Mouse (Mus musculus): ENCODE results near the gene Plekhg3.

The Plekhg3 gene

GRCm38 (mm10) chr12:76530580-76531139 is at the start of gene Plekhg3:
TSS of gene Plekhg3 (plus strand) at chr12:76530891.
- DNase-seq (ENCODE audit: low read depth): no peak

DNA sequence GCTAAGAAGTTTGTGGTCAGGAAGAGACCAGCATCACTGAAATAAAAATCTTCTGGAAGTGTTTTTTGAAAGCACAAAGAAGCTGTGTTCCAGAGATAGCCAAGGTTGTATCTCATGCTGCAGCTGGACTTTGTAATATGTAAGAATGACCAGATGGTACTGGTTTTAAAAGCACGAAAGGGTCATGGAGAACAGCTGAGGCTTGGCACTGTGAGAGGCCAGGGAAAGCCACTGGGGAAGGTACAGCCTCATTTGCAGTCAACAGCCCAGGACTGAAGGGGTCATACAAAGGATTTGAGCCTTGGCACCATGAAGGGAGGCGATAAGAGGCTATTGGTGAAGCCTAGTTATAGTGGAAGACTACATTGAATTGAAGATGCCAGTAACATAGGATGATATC is 48.2 kb upstream of the Plekhg3 start:
- no peak for DNase-seq (ENCODE audit: low read depth)

DNA sequence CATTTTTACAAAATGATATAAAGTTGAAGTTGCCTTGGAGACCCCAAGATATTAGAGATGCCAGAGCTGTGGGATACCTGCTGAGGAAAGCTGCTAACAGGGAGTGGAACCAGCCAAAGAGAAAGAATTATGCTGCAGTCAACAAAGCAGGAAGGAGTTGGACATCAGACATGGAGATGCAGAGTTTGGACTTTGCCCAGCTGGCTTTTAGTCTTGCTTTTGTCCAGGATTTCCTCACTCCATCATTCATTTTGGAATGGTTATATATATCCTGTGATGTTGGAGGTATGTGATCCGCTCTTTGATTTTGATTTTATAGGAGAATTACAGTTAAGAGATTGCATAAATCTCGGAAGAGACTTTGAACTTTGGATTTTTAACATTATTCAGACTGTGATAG is 47.7 kb upstream of the Plekhg3 start:
- no peak for DNase-seq (ENCODE audit: low read depth)

DNA sequence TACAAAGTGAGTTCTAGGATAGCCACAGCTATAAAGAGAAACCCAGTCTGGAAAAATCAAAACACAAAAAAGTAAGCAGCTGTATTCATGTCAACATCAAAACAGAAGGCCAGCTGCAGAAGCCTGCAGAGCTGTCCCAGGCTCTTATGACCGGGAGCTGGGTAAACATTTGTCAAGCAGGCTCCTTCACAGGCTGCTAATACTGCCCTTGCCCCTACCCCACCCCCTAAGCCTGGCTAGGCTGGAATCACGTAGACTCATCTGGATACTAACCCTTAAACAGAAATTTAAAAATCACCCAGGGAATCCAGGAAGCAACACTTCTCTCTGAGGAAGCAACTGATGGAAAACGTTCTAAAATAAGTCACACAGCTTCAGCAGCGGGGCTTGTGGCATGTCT is 45.8 kb upstream of the Plekhg3 start:
- no peak for DNase-seq (ENCODE audit: low read depth)

DNA sequence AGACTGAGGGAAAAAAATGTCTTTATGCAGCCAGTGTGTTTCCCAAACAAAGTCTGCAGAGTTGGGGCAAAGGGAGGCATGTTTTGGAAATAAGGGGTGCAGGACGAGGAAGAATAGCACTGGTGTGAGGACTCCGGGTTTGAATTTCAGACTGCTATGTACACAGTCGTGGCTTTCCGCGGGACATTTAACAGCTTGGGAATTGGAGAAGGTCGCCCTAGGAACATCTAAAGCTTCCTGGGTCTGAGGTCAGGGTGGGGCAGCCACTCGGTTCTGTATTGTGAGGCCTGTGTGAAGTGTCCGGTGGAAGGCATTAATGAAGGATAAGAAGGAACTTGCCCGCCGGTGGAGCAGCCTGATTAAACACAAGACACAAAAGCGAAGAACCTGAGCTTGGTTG is 45.3 kb upstream of the Plekhg3 start:
- DNase-seq (ENCODE audit: low read depth): no peak

- DNase-seq (ENCODE audit: low read depth): no peak
Measured at GRCm38 (mm10) chr12:76486943-76487342, 43.7 kb upstream of the Plekhg3 start.

GRCm38 (mm10) chr12:76490798-76491197 is 39.9 kb upstream of the Plekhg3 start:
- DNase-seq (ENCODE audit: low read depth): no peak

DNA sequence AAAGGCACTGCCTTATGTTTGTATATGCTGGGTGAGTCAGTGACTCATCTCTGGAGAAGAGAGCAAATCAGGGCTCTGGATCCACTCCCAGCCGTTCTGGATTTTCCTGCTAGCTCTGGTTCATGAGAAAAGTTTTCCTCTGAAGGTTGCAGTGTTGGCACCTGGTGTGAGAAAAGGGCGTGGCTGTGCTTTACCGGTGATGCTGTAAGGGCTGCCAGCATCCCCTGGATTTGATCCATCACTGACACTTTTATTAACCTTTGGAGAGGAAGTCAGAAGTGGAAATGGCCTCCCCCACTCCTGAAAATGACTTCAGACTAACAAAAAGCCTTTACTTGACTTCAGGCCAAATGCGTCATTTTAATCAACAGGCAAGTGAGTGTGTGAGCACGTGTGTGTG is 37.2 kb upstream of the Plekhg3 start:
- DNase-seq (ENCODE audit: low read depth): no peak

DNA sequence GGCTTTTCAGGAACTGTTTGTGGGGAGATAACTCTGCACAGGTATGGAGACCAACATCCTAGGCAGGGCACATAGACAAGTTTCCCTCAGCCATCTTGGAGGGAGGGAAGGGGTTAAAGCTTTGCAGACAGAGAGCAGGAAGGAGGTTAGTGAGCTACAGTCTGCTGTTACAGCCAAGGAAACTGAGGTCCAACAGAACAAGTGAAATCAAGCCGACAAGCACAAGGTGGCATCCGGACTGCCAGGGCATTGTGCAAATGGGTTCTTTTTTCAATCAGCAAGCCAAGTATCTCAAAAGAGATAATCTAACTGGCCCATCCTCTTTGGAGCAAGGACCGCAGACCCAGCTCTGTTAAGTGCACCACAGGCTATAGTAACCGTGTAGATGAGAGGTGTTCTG is 35.3 kb upstream of the Plekhg3 start:
- no peak for DNase-seq (ENCODE audit: low read depth)

- DNase-seq (ENCODE audit: low read depth): peak; percentile 61
Measured at GRCm38 (mm10) chr12:76496324-76496723, 34.4 kb upstream of the Plekhg3 start.

DNA sequence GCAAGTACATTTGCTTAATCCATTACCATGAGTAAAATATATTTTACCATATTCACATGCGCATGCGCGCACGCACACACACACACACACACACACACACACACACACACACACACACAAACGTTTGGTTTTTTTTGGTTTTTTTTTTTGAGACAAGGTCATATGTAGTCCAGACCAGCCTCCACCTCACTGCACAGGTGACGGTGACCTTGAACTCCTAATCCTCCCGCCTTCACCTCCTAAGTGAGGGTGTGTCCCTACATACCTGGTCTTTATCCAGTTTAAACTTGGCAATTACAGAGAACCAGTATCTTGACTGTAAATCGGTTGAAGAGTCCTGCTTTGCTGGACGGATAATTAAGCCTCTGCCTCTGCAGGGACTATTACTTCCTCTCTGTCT is 31.4 kb upstream of the Plekhg3 start:
- no peak for DNase-seq (ENCODE audit: low read depth)

- DNase-seq (ENCODE audit: low read depth): no peak
Measured at GRCm38 (mm10) chr12:76500055-76500454, 30.6 kb upstream of the Plekhg3 start.

- DNase-seq (ENCODE audit: low read depth): no peak
Measured at GRCm38 (mm10) chr12:76500896-76501295, 29.8 kb upstream of the Plekhg3 start.

DNA sequence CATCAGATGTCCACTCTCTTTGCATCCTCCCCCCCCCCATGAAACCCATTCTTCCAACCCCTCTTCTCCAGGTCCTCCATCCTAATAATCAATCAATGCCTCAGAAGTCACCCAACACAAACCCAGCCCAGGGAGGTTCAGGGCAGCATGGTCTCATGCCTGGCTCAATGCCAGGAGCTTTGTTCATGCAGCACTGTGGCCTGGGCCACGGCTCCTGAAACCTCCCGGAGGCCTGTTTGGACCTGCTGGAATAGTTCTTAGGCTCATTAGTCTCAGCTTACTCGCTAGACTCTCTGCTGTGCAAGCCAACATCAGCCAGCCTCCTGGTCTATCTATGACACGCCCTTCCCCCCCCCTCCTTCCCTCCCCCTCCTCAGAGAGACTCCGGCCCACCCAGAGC is 27.7 kb upstream of the Plekhg3 start:
- no peak for DNase-seq (ENCODE audit: low read depth)

DNA sequence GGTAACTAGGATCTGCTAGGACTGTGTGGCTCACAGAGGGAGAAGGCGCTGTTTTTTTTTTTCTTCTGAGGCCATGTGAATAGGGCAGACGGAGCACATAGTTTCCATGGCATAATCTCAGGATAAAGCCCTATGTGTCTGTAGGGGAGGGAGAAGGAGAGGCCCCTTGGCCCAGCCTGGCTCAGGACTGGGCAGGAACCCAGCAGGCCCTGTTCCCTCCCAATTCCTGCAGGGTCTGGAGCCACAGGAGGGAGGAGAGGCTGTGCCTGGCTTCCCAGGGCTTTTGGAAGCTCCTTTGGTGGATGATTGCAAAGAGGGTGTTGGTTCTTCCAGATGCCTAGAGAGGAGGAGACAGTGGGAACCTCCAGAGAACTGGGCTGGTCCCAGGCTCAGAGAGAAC is 24.2 kb upstream of the Plekhg3 start:
- DNase-seq (ENCODE audit: low read depth): no peak

DNA sequence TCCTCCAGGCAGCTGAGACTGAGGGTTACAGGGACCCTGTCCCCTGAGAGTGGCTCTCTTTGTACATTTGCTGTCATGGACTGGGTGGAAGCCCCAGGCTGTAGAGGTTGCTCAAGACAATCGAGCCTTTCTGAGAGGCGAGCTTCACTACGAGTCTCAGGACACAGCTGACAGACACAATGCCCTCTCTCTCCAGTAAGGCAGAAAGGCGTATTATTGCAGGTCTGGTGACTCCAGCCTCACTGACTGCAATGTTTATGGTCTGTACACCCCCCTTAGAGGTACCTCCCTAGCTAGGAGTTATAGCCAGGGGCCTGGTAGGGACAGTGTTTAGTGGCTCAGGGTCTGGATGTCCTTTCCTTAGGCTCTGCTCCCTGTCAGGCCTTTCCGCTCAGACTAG is 22.9 kb upstream of the Plekhg3 start:
- DNase-seq (ENCODE audit: low read depth): no peak

- no peak for DNase-seq (ENCODE audit: low read depth)
Measured at GRCm38 (mm10) chr12:76508909-76509440, 21.7 kb upstream of the Plekhg3 start.

GRCm38 (mm10) chr12:76512731-76513130 is 18.0 kb upstream of the Plekhg3 start:
- DNase-seq (ENCODE audit: low read depth): no peak

- DNase-seq (ENCODE audit: low read depth): no peak
Measured at GRCm38 (mm10) chr12:76514842-76515241, 15.8 kb upstream of the Plekhg3 start.

DNA sequence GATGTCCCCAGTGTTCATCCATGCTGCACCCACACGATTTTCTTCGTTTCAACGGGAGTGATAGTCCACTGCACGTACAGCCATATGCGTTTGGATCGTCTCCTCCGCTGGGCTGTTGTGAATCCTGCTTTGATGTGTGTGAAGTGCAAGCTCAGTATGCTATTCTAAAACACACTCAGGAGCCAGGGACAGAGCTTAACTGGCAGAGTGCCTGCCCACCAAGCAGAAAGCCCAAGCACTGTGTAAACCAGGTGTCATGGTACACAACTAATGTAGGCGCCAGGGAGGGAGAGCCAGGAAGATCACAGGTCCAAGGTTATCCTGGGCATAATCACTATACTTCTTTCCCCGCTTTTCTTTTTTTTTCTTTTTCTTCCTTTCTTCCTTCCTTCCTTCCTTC is 12.7 kb upstream of the Plekhg3 start:
- DNase-seq (ENCODE audit: low read depth): no peak

- DNase-seq (ENCODE audit: low read depth): no peak
Measured at GRCm38 (mm10) chr12:76518909-76519842, 11.5 kb upstream of the Plekhg3 start.

DNA sequence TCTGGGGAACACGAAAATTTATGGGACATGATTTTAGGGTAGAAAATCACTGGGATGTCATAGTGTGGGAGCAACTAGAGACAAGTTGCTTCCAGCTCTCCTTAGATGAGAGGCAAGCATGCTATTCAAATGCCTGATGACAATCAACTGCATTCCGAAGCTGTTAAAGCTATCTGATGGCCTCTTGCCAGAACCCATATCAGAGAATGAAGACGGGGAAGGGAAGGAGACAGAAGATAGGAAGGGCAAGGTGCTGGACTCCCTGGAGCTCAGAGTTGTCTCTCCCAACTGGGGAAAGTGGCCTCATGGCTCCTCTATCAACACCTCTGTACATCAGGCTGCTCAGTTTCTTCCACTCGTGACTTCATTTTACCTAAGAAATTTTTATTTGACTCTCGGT is 7.0 kb upstream of the Plekhg3 start:
- no peak for DNase-seq (ENCODE audit: low read depth)

GRCm38 (mm10) chr12:76524915-76525314 is 5.8 kb upstream of the Plekhg3 start:
- DNase-seq (ENCODE audit: low read depth): no peak

Measured in naive thymus-derived CD4-positive, alpha-beta T cell, adult 2 months (primary cell).